Mouse (Mus musculus) heart, embryonic 14.5 days (tissue): ENCODE results near the gene Eif6. TPM values are rescaled to one million over a fixed set of nuclear protein-coding genes. Genes with fewer than 3 reads are reported as not detected.

Source experiments
- ATAC-seq: fragments of 200-750 bp; cut with Nextera tagmentation; 2 replicates; pipeline ENCODE4 v1.8.0; 2017; ENCODE audit warnings: low read depth, moderate TSS enrichment; ENCODE audit not compliant: insufficient number of reproducible peaks, insufficient read depth, low FRiP score
- H3K27ac ChIP-seq, 2 experiments: fragments of 200-500 bp in 1 of 2; fragments of 300-500 bp in 1 of 2; sonication (generic) in 1 of 2; replicated peaks in 1 of 2; 2 replicates each; pipeline ENCODE4 v1.5.1; 2012 to 2014; ENCODE audit warnings: low read depth in 2 of 2, low read length in 2 of 2, control low read depth in 1 of 2, mild to moderate bottlenecking in 1 of 2, mixed read lengths in 1 of 2; ENCODE audit not compliant: control insufficient read depth in 1 of 2, insufficient read depth in 1 of 2
- H3K27me3 ChIP-seq: fragments of 300-500 bp; sonication (generic); 2 replicates; pipeline ENCODE4 v1.6.1; 2014; ENCODE audit warnings: mild to moderate bottlenecking, low read length, control low read depth; ENCODE audit not compliant: control insufficient read depth, insufficient read depth
- H3K36me3 ChIP-seq: fragments of 300-500 bp; sonication (generic); 2 replicates; pipeline ENCODE4 v1.6.1; 2014; ENCODE audit warnings: mild to moderate bottlenecking, control low read depth, low read length, mixed read lengths; ENCODE audit not compliant: control insufficient read depth, insufficient read depth
- H3K4me1 ChIP-seq, 2 experiments: fragments of 200-500 bp in 1 of 2; fragments of 300-500 bp in 1 of 2; sonication (generic) in 1 of 2; 2 replicates each; pipeline ENCODE4 v1.6.1; 2012 to 2014; ENCODE audit warnings: low read length in 2 of 2, control low read depth in 1 of 2, mixed read lengths in 1 of 2; ENCODE audit not compliant: control insufficient read depth in 2 of 2, insufficient read depth in 2 of 2
- H3K4me2 ChIP-seq: fragments of 300-500 bp; sonication (generic); 2 replicates; pipeline ENCODE4 v1.6.1; 2014; ENCODE audit warnings: mild to moderate bottlenecking, low read length
- H3K4me3 ChIP-seq, 2 experiments: fragments of 200-500 bp in 1 of 2; fragments of 300-500 bp in 1 of 2; sonication (generic) in 1 of 2; 2 replicates each; pipeline ENCODE4 v1.5.1; 2012 to 2014; ENCODE audit warnings: low read length in 2 of 2, mild to moderate bottlenecking in 2 of 2, control low read depth in 1 of 2, low read depth in 1 of 2, moderate library complexity in 1 of 2; ENCODE audit not compliant: control insufficient read depth in 1 of 2, insufficient read depth in 1 of 2
- H3K9ac ChIP-seq: fragments of 300-500 bp; sonication (generic); 2 replicates; pipeline ENCODE4 v1.6.1; 2014; ENCODE audit warnings: mild to moderate bottlenecking, low read length
- H3K9me3 ChIP-seq: fragments of 300-500 bp; sonication (generic); 2 replicates; pipeline ENCODE4 v1.6.1; 2016; ENCODE audit warnings: low read length, control low read depth; ENCODE audit not compliant: control insufficient read depth
- WGBS: fragments of 180-500 bp; shearing (Covaris S2); extraction: QIAGEN DNeasy Blood & Tissue Kit; methylation state at CpG from one replicate; pipeline ENCODE4 v1.1.7; 2014; 5-methylcytosine and 5-hydroxymethylcytosine counted together
- polyA plus RNA-seq: library from polyadenylated mRNA; unstranded; fragments of >200 nt; fragmentation: Nextera tagmentation; extraction: Ambion mirVana; gene quantifications from 2 replicates; pipeline ENCODE4 v1.2.1, GENCODE M21; 2014

The Eif6 gene
- polyA plus RNA-seq, 1 experiment from 2014 or later: 130 TPM

GRCm38 (mm10) chr2:155804053-155804452 lies 22.7 kb downstream of the Eif6 start:
- 56% methylated on average over 5 of the region's 5 CpGs for WGBS
- Histone ChIP-seq H3K27ac (no peak overlapping the region), H3K36me3 (no peaks in the 10 kb centered on the region), H3K9me3 (no peaks in the 10 kb centered on the region), H3K27me3 (no peaks in the 10 kb centered on the region), H3K9ac (no peak overlapping the region), H3K4me2 (no peak overlapping the region), H3K4me3 (no peak overlapping the region), H3K4me1 (peaks cover 7 to 8% of the 10 kb centered on the region in 2 experiments; a peak in 3 of 4 replicates)
- no peak for ATAC-seq

- Histone ChIP-seq H3K9ac (no peak overlapping the region), H3K4me1 (peaks cover 7 to 8% of the 10 kb centered on the region in 2 experiments; a peak in 3 of 4 replicates), H3K27ac (no peak overlapping the region), H3K4me3 (no peak overlapping the region), H3K27me3 (no peaks in the 10 kb centered on the region), H3K36me3 (no peaks in the 10 kb centered on the region), H3K9me3 (no peaks in the 10 kb centered on the region), H3K4me2 (no peak overlapping the region)
- ATAC-seq: no peak
- WGBS: 58% methylated on average over 3 of the region's 3 CpGs
These were observed 24.0 kb downstream of the Eif6 start for GRCm38 (mm10) chr2:155802761-155803160.

GRCm38 (mm10) chr2:155798613-155799012 lies 28.1 kb downstream of the Eif6 start:
- Histone ChIP-seq H3K4me2 (no peak overlapping the region), H3K9me3 (no peaks in the 10 kb centered on the region), H3K27ac (no peak overlapping the region), H3K9ac (no peak overlapping the region), H3K36me3 (no peaks in the 10 kb centered on the region), H3K4me3 (no peak overlapping the region), H3K4me1 (no peaks in the 10 kb centered on the region), H3K27me3 (no peaks in the 10 kb centered on the region)
- ATAC-seq: no peak
- WGBS: 51% methylated on average over 3 of the region's 3 CpGs

- WGBS: 79% methylated on average over 12 of the region's 12 CpGs
- ATAC-seq: no peak
These were observed 31.9 kb downstream of the Eif6 start for GRCm38 (mm10) chr2:155794674-155795445.

GRCm38 (mm10) chr2:155792899-155793298 lies 33.8 kb downstream of the Eif6 start:
- Histone ChIP-seq H3K4me2 (no peak overlapping the region), H3K4me3 (no peak overlapping the region), H3K4me1 (no peaks in the 10 kb centered on the region), H3K36me3 (no peaks in the 10 kb centered on the region), H3K27me3 (no peaks in the 10 kb centered on the region; the same call in none of the 2 replicates), H3K9ac (no peak overlapping the region), H3K27ac (no peak overlapping the region), H3K9me3 (no peaks in the 10 kb centered on the region)
- no peak for ATAC-seq
- WGBS: 36% methylated on average over 12 of the region's 12 CpGs

More at GRCm38 (mm10) chr2:155794674-155795445, 31.9 kb downstream of the Eif6 start:
- Histone ChIP-seq H3K27me3 (no peaks in the 10 kb centered on the region), H3K27ac (no peak overlapping the region), H3K9ac (no peak overlapping the region), H3K4me2 (no peak overlapping the region), H3K9me3 (no peaks in the 10 kb centered on the region), H3K36me3 (no peaks in the 10 kb centered on the region), H3K4me3 (no peak overlapping the region), H3K4me1 (no peaks in the 10 kb centered on the region)

- WGBS: 56% methylated on average over 18 of the region's 18 CpGs
- no peak overlapping the region for H3K9ac ChIP-seq
- no peaks in the 10 kb centered on the region for H3K9me3 ChIP-seq
- H3K4me1 ChIP-seq: no peaks in the 10 kb centered on the region
- H3K27me3 ChIP-seq: peaks cover 3% of the 10 kb centered on the region
- no peak overlapping the region for H3K27ac ChIP-seq
- no peak overlapping the region for H3K4me2 ChIP-seq
- no peaks in the 10 kb centered on the region for H3K36me3 ChIP-seq
- no peak for ATAC-seq
- no peak overlapping the region for H3K4me3 ChIP-seq
These were observed 38.5 kb downstream of the Eif6 start for GRCm38 (mm10) chr2:155787949-155788931.

- H3K9ac ChIP-seq: no peak overlapping the region
- H3K36me3 ChIP-seq: no peaks in the 10 kb centered on the region
- no peak overlapping the region for H3K4me2 ChIP-seq
- no peak overlapping the region for H3K27ac ChIP-seq
- ATAC-seq: no peak
- peaks cover 3% of the 10 kb centered on the region for H3K27me3 ChIP-seq
- no peak overlapping the region for H3K4me3 ChIP-seq
- H3K9me3 ChIP-seq: no peaks in the 10 kb centered on the region
- no peaks in the 10 kb centered on the region for H3K4me1 ChIP-seq
- WGBS: 70% methylated on average over 5 of the region's 5 CpGs
These were observed 39.8 kb downstream of the Eif6 start for GRCm38 (mm10) chr2:155786905-155787304.
